Mouse (Mus musculus): ENCODE measurements at regions not wholly inside any gene's neighbourhood (a gene's known extent, or its start where the extent isn't known, plus 50 kb on each side); places are given as distances from the start of the nearest gene placed in this dataset.

- DNase-seq, result no peak
Measured at GRCm38 (mm10) chr2:33981321-33981720, 93.6 kb upstream of the Mvb12b start.

DNA sequence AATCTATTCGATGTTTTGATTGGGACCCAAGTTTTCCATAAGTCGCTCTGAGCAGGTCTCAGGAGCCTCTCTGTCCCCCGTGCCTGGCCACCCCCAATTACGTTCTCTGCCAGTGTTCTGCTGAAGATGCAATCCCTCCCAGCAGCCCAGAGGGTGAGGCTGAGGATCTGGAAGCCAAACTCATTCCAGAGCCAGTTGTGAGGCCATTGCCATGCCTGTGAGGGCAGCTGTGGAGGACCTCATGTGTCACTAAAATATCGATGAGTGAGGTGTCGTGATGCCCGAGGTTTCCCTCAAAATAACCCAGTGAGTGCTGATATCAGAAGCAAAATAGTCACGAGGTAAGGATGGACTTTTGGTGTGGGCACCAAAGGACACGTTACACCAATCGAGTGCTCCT lies 93.1 kb upstream of the Mvb12b start:
- DNase-seq, result no peak

DNA sequence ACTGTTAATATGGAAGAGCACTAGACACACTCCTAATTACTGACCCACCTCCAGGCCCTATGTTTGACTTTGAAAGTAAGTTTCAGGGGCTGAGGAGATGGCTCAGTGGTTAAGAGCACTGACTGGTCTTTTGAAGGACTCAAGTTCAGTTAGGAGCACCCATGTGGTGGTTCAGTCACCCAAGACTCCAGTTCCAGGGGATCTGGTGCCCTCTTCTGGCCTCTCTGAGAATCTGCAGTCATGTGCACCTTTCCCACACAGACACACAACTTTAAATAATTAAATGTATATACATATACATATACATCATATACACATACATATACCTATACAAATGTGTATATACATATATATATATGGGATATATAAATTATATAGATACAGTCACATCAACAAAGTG lies 91.5 kb upstream of the Mvb12b start:
- DNase-seq, result no peak

DNA sequence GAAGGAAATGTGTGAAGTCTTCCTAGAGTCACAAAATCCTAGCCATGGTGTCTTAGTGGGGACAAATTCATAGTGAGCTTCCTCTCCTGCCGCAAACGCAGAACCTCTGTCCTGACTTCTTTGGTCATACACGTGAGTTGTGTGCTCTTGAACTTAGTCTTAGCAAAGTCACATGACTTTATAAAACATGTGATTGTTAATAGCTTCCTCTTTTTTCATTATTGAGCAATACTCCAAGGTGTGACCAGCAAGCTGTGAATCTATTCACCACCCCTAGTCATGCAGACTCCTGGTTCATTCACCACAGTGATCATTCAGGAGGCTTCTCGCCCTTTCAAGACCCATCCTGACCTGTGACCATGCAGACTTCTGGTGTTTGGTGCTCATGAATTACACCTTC lies 90.8 kb upstream of the Mvb12b start:
- DNase-seq, result no peak

- DNase-seq, result no peak
Measured at GRCm38 (mm10) chr2:33977576-33978352, 90.0 kb upstream of the Mvb12b start.

- no peak for DNase-seq
Measured at GRCm38 (mm10) chr2:33977151-33977550, 89.4 kb upstream of the Mvb12b start.

- no peak for DNase-seq
Measured at GRCm38 (mm10) chr2:33976183-33976582, 88.4 kb upstream of the Mvb12b start.

GRCm38 (mm10) chr2:33975423-33976127 lies 87.8 kb upstream of the Mvb12b start:
- peak; percentile 30 for DNase-seq

- no peak for DNase-seq
Measured at GRCm38 (mm10) chr2:33974737-33975422, 87.1 kb upstream of the Mvb12b start.

DNA sequence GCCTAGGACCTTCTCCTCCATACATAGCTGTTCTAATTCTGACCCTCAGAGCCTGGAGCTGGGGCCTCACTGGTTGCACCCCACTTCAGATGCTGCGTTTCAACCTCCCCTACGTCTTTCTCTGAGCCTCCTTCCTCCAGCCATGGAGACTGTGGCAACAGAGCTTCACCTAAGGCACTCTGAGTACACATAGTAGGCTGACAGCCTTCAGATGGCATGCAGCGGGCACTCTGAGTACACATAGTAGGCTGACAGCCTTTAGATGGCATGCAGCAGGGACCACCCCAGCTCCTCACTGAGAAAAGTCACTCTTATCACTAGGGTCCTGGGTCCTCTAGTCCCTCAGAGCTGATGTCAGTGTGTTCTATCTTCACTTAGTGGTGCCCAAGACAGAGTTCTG lies 86.3 kb upstream of the Mvb12b start:
- no peak for DNase-seq

DNA sequence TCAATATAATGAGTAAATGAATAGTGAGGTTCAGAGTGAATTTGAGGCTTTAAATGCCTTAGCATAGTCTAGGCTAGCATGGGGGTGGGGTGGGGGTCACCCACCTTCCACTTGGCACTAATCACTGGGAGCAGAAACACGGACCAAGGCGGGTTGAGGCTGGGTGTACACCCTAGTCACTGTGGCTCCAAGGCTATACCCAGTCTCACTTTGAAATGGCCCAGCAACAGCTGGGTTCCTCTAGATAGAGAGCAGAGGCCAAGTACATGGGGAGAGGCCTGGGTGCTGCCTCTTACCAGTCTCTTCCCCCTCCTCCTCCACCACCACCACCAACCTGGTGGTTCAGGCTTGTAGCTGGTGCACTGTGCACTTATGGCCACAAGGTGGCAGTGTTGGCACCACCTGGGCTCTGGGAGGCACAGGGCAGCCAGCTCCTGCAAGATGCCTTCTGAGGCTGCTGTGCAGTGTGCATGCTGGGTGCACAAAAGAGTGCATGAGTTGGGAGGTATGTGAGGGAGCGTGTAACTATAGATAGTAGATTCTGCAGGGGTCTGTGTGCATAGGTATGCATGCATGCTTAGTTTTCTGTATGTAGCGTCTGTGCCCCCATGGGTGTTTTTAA lies 85.6 kb upstream of the Mvb12b start:
- DNase-seq, result peak; percentile 81

GRCm38 (mm10) chr2:33966984-33967421 lies 79.3 kb upstream of the Mvb12b start:
- DNase-seq, result peak; percentile 45

GRCm38 (mm10) chr2:33966389-33966983 lies 78.7 kb upstream of the Mvb12b start:
- no peak for DNase-seq

GRCm38 (mm10) chr2:33964096-33964495 lies 76.3 kb upstream of the Mvb12b start:
- DNase-seq, result no peak

DNA sequence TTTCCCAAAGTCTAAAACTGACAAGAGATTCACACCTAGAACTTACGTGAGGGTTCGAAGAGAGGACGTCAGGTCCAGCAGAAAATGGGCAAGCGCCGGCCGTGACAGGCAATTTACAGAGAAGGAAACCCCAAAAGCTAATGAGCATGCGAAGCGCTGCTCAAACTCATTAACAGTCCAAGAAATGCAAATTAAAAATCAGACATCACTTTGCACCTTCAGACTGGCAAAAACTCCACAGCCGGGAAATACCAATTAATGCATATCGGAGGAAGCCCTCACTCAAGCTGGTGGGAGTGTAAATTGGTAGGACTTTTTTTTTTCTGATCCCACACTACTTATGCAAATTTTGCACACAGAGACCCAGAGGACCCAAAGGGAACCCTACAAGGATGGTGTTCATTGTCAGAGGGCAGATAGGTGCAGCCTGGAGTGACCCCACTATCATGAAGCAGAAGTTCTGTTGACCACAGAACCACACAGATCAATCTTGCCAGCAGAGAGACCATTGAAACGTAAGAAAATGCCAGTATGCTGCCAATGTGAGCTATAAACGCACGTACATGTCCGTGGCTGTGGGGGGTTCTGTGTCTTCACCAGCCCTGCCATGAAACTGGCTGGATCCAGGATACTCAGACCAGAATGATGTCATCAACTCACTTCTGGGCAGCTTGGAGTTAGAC lies 74.8 kb upstream of the Mvb12b start:
- no peak for DNase-seq

DNA sequence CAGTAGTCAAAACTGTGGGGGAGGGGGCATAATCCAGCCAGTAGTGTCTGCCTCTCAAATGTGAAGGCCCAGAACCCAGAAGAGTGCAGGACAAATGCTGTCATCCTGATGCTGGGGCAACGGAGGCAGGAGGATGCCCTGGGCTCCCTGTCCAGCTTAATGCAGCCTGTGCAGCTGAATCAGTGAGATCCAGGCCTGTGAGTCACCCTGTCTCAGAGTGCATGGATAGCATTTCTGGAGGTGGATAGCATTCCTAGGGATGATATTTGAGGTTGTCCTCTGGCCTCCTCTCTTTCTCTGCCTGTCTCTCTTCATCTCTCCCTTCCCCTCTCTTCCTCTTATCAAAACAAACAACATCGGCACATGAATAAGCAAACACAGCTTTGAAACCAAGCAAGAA lies 73.8 kb upstream of the Mvb12b start:
- no peak for DNase-seq

GRCm38 (mm10) chr2:33957754-33958153 lies 70.0 kb upstream of the Mvb12b start:
- peak; percentile 67 for DNase-seq

GRCm38 (mm10) chr2:33944301-33944700 lies 56.6 kb upstream of the Mvb12b start:
- DNase-seq, result no peak

GRCm38 (mm10) chr2:33942085-33942484 lies 54.3 kb upstream of the Mvb12b start:
- no peak for DNase-seq

DNA sequence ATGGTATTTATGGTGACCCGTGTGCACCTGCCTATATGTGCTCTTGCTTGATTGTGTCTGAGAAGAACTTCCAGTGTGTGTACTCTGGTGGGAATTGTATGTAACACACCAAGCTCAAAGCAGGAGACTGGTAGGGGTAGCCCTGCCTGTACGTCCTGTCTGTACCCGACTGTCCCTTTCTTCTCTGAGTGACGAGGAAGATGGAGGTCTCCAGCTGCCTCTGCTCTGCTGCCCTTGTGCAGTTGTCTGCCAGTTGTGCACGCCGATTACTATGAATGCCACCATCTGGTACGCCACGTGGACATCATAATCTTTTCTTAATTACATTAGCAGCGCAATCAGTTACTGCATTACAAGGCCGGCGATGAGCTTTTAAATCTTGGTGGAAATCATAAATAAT lies 53.6 kb upstream of the Mvb12b start:
- no peak for DNase-seq

- no peak for DNase-seq
Measured at GRCm38 (mm10) chr2:33939836-33940235, 52.1 kb upstream of the Mvb12b start.

All from lung, postnatal 14 days (tissue).